ENCODE assay signal across 25 mouse cellular contexts in genomic region chr2:80437401-80437800, GRCm38 (mm10).
"Had no signal": no experiment of that assay in that cellular context is flagged by ENCODE, and none has a peak within 500 bp of the region (broad histone marks: within the 10 kb centered on the region; RNA-seq: fewer than 3 reads in every experiment).

No protein-coding gene starts in this region.

- ATAC-seq: intestine, embryonic 15.5 days; liver, embryonic 12.5 days; midbrain, embryonic 13.5 days; midbrain, embryonic 16.5 days had no signal

- H3K4me3 ChIP-seq: intestine, embryonic 15.5 days; layer of hippocampus, adult 2 months; limb, embryonic 10.5 days; limb, embryonic 13.5 days; liver, embryonic 12.5 days; liver, embryonic 15.5 days; lung, embryonic 15.5 days; megakaryocyte, embryonic 14.5 days; midbrain, embryonic 10.5 days; midbrain, embryonic 13.5 days; myocyte; neural tube, embryonic 13.5 days; stomach, embryonic 15.5 days had no signal

- H3K4me2 ChIP-seq: intestine, embryonic 15.5 days; limb, embryonic 13.5 days; liver, embryonic 12.5 days; liver, embryonic 15.5 days; lung, embryonic 15.5 days; midbrain, embryonic 13.5 days; neural tube, embryonic 13.5 days; stomach, embryonic 15.5 days had no signal

- H3K9ac ChIP-seq: intestine, embryonic 15.5 days; limb, embryonic 13.5 days; liver, embryonic 12.5 days; liver, embryonic 15.5 days; lung, embryonic 15.5 days; midbrain, embryonic 13.5 days; neural tube, embryonic 13.5 days; stomach, embryonic 15.5 days had no signal

- H3K27me3 ChIP-seq: intestine, embryonic 15.5 days; limb, embryonic 13.5 days; liver, embryonic 12.5 days; liver, embryonic 15.5 days; lung, embryonic 15.5 days; midbrain, embryonic 13.5 days; neural tube, embryonic 13.5 days; stomach, embryonic 15.5 days had no signal

- DNase-seq: kidney, adult 8-10 months; kidney, postnatal 10 days; layer of hippocampus, adult 9-11 months; liver; lung, adult 18-20 months; lung, postnatal 10 days; lung, postnatal 36 days; right cerebral cortex, postnatal 25 days; spleen, adult 18-20 months; thymus, adult 18-20 months; thymus, postnatal 36 days had no signal

- H3K36me3 ChIP-seq: intestine, embryonic 15.5 days; limb, embryonic 13.5 days; liver, embryonic 12.5 days; liver, embryonic 15.5 days; lung, embryonic 15.5 days; midbrain, embryonic 10.5 days; midbrain, embryonic 13.5 days; neural tube, embryonic 13.5 days; stomach, embryonic 15.5 days had no signal

- H3K27ac ChIP-seq: intestine, embryonic 15.5 days; layer of hippocampus, adult 2 months; limb, embryonic 10.5 days; limb, embryonic 13.5 days; liver, embryonic 12.5 days; liver, embryonic 15.5 days; lung, embryonic 15.5 days; midbrain, embryonic 10.5 days; midbrain, embryonic 13.5 days; neural tube, embryonic 13.5 days; stomach, embryonic 15.5 days had no signal

- H3K4me1 ChIP-seq: intestine, embryonic 15.5 days; limb, embryonic 13.5 days; liver, embryonic 12.5 days; liver, embryonic 15.5 days; lung, embryonic 15.5 days; megakaryocyte, embryonic 14.5 days; neural tube, embryonic 13.5 days; stomach, embryonic 15.5 days had no signal

- H3K9me3 ChIP-seq: intestine, embryonic 15.5 days; limb, embryonic 10.5 days; limb, embryonic 13.5 days; liver, embryonic 12.5 days; liver, embryonic 15.5 days; lung, embryonic 15.5 days; megakaryocyte, embryonic 14.5 days; midbrain, embryonic 10.5 days; midbrain, embryonic 13.5 days; neural tube, embryonic 13.5 days; stomach, embryonic 15.5 days had no signal
